Mouse (Mus musculus): Measurements from ENCODE around the gene Frem2.

Gene Frem2

GRCm38 (mm10) chr3:53656878-53657561 lies at the start of gene Frem2:
Gene Frem2 (minus strand): TSS chr3:53657355.
- DNase-seq: peak; percentile 88

- peak; percentile 61 for DNase-seq
These were observed 48.9 kb upstream of the Frem2 start for GRCm38 (mm10) chr3:53705992-53706495.

GRCm38 (mm10) chr3:53703126-53703505 lies 46.0 kb upstream of the Frem2 start:
- DNase-seq: peak; percentile 28

- no peak for DNase-seq
These were observed 45.4 kb upstream of the Frem2 start for GRCm38 (mm10) chr3:53702421-53703125.

GRCm38 (mm10) chr3:53701940-53702339 lies 44.8 kb upstream of the Frem2 start:
- DNase-seq: no peak

GRCm38 (mm10) chr3:53687776-53688175 lies 30.6 kb upstream of the Frem2 start:
- DNase-seq: peak; percentile 29

- no peak for DNase-seq
These were observed 25.1 kb upstream of the Frem2 start for GRCm38 (mm10) chr3:53682244-53682643.

GRCm38 (mm10) chr3:53680816-53681215 lies 23.7 kb upstream of the Frem2 start:
- DNase-seq: no peak

GRCm38 (mm10) chr3:53674225-53674624 lies 17.1 kb upstream of the Frem2 start:
- no peak for DNase-seq

GRCm38 (mm10) chr3:53669736-53670135 lies 12.6 kb upstream of the Frem2 start:
- no peak for DNase-seq

GRCm38 (mm10) chr3:53657744-53658534 lies 784 bp upstream of the Frem2 start:
- DNase-seq: peak; percentile 46

- DNase-seq: peak; percentile 5
These were observed 752 bp downstream of the Frem2 start for GRCm38 (mm10) chr3:53656328-53656877.

GRCm38 (mm10) chr3:53655343-53655742 lies 1.8 kb downstream of the Frem2 start:
- DNase-seq: no peak

- no peak for DNase-seq
These were observed 7.0 kb downstream of the Frem2 start for GRCm38 (mm10) chr3:53650003-53650748.

GRCm38 (mm10) chr3:53649425-53649824 lies 7.7 kb downstream of the Frem2 start:
- no peak for DNase-seq

- peak; percentile 14 for DNase-seq
These were observed 8.3 kb downstream of the Frem2 start for GRCm38 (mm10) chr3:53648902-53649301.

GRCm38 (mm10) chr3:53635948-53636347 lies 21.2 kb downstream of the Frem2 start:
- no peak for DNase-seq

GRCm38 (mm10) chr3:53631126-53631525 lies 26.0 kb downstream of the Frem2 start:
- no peak for DNase-seq

GRCm38 (mm10) chr3:53630630-53631029 lies 26.5 kb downstream of the Frem2 start:
- DNase-seq: no peak

GRCm38 (mm10) chr3:53629966-53630365 lies 27.2 kb downstream of the Frem2 start:
- no peak for DNase-seq

GRCm38 (mm10) chr3:53623222-53623621 lies 33.9 kb downstream of the Frem2 start:
- DNase-seq: no peak

- no peak for DNase-seq
These were observed 36.2 kb downstream of the Frem2 start for GRCm38 (mm10) chr3:53620978-53621377.

Measured in kidney, adult 9 months (tissue).